Mouse (Mus musculus) kidney, adult 11 months (tissue): ENCODE results near the gene Wdr6.
A peak's percentile ranks its signal among the peaks of the same experiment; 100 is the strongest.

ENCODE experiments used
- DNase-seq: peaks from one replicate; pipeline ENCODE4 v3.0.0; 2022

Gene Wdr6

DNA sequence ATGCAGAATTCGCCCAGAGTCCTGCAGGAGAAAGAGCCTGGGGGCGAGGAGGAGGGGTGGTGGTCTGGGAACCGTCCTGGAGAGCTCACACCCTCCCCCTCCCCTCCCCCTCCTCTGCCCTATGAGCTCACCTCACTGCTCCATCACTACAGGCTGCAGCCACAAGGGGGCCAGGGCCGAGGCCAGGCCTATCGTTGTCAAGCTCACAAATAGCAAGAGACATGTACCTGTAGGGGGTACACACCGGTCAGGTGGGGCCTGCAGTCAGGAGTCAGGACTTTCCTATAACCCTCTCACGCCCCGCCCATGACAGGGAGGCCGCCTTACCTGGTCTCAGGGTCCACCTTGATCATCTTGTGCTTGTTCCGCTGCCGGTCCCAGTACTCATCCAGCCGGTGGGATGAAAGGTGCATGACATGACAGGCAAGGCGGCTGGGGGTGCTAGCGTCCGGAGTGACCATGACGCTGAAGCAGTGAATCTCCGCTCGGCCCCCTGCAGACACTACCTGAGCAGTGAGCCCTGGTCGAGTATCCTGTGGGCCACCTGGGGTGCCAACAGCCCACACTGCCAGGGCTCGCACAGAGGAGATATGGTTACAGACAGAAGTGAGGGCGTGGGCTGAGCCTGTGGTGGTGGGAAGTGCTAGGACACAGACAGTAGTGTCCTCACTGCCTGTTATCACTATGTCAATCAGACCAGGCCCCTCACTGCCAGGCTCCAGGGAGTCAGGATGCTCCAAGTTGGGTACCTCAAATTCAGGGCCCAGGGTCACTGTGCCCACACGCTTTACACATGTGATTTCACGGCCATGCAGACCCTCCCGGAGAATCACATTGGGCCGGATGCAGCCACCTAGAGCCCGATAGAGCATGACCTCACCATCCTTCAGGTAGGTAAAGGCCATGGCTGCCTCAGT is 4.5 kb downstream of the Wdr6 start:
- DNase-seq = peak; percentile 57

DNA sequence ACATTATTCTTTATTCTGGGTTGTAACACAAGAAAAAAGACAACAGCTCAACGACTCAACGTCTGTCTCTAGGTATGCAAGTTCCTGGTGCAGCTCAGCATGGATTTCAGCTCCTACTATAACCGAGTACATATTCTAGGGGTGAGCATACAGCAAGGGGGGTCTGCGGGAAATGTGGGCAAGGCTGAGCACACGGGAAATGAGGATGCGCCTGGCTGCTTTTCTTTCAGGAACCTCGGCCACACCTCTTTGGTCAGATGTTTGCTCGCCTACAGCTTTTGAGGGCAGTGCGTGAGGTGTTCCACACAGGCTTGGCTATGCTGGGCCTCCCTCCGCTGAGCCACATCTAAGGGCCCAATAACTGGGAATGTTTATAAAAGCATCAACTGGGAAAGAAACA is 6.2 kb downstream of the Wdr6 start:
- no peak for DNase-seq

DNA sequence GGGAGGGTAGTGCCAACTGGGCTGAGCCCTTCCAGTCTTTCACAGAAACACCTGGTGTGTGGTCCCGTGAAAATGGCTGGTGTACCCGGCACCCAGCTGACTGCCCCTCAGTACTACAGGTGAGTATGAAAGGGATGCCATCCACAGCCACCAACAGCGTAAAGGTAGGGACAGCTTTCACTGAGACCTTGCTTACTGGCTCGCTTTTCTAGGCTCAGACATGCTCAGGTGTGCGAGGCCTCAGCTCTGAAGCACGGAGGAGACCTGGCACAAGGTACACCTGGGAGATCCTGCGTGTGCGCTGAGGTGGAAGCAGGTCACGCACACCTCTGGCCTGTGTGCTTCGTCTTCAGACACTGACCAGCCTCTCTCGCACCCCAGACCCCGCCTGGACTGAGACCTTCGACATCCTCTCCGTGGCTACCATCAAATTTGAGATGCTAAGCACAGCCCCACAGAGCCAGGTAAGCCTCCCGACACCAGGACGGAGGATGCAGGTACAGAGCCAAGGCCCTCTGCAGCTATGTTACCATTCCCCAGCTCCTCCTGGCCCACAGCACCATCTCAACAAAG is 7.1 kb downstream of the Wdr6 start:
- DNase-seq = no peak

DNA sequence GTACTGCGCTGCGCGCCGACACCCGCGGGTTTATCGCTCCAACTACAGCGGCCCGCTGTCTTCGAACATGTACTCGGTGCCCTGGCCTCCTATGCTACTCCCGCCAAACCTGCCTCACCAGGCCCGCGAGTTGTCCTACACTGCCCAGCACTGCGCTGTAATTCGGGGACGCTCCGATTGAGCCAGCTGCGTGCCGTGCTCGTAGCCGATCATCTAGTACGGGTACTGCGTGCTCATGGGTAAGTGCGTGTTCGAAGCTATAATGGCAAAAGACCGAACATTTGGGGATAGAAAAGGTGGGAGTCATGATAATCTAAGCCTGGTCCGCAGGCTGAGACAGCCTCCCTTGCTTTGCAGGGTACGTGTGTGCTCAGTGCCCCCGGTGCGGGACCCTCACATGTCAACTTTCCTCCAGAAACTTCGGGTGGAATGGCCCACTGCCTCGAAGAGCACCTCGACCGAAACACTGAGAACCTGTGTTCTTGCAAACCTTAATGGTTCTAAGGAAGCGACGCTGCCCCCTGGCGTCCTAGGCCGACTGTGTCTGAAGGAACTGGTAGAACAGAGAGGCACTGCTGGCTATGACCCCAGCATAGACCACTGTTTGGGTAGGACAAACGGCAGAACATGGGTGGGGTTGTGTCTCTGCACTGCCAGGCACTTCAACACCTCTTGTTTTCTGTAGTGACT is 8.2 kb downstream of the Wdr6 start:
- DNase-seq = peak; percentile 78

DNA sequence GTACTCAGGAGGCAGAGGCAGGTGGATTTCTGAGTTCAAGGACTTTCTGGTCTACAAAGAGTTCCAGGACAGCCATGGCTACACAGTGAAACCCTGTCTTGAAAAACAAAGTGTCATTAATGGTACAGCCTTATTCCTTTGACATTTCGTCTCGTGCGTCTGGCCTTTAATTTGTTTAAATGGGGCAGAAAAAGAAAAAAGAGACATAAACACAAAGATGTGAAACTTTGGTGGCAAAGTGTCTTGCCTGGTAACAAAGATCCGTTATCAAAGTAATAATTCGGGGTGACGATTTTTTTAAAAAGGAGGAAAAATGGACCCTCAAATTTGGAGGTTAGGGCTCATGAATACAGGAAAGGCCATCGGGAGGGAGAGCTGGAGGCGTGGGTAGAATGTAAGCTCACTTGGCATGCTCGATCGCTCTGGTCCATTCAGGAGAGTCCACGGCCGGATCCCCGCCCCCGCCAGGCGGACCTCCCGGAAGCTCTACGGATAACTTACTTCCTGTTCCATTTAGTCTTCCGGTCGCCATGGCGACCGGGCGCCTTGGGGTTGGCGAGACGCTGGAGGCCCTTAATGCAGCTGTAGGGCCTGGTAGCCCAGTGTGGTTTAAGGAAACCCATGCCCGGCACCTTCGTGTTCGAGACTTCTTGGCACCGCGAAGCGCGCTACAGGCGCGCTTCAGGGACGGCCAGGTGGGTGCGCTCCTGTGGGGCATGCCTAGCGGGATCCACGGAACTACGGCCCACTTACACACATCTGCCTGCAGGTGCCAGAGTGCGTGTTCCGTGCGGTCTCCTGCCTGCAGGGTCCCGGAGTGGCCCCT is 8.9 kb downstream of the Wdr6 start, which contains the start of gene Dalrd3:
TSS of gene Dalrd3 (plus strand) at position 506 of the 826 bp plus-strand sequence.
- DNase-seq = peak; percentile 96

DNA sequence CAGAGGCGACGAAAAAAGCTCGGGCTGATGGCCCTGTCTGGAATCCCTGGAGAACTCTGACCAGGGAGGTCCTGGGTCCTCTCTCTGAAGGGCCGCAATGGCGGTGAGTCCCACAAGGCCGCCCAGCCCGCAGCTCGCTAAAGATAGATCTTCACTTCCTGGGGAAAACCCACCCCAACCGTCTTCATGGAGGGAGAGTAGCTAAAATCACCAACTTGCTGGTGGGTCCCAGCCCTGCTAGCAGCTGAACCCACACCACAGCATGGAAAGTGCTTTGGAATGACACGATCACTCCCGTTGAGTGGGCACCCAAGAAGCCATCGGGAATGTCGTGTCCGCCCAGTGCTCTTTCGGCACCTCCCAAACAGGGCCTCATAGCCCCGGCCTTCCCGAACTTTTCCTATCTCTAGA is 10.0 kb downstream of the Wdr6 start:
- no peak for DNase-seq

DNA sequence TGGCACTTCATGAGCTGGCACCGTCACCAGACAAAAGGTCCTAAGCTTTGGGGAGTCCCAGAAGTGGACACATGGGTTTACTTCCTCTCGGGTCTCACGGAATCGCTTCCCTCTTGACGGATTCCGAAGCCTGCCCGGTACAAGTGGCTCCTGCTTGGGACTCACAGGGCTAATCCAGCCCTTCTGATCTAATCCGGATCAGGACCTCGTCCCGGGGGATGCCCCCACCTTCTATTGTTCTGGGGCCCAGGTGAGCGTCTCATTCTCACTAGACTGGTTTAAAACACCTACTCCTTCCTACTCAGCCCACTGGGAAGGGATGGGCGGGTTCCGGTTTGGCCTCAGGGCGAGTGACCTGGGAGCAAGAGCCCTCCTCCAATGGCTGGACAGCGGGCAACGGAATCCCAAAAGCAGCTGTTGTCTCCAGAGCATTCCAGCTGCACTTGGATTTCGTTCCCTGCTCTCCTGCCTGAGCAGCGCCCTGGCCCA is 10.6 kb downstream of the Wdr6 start:
- no peak for DNase-seq

DNA sequence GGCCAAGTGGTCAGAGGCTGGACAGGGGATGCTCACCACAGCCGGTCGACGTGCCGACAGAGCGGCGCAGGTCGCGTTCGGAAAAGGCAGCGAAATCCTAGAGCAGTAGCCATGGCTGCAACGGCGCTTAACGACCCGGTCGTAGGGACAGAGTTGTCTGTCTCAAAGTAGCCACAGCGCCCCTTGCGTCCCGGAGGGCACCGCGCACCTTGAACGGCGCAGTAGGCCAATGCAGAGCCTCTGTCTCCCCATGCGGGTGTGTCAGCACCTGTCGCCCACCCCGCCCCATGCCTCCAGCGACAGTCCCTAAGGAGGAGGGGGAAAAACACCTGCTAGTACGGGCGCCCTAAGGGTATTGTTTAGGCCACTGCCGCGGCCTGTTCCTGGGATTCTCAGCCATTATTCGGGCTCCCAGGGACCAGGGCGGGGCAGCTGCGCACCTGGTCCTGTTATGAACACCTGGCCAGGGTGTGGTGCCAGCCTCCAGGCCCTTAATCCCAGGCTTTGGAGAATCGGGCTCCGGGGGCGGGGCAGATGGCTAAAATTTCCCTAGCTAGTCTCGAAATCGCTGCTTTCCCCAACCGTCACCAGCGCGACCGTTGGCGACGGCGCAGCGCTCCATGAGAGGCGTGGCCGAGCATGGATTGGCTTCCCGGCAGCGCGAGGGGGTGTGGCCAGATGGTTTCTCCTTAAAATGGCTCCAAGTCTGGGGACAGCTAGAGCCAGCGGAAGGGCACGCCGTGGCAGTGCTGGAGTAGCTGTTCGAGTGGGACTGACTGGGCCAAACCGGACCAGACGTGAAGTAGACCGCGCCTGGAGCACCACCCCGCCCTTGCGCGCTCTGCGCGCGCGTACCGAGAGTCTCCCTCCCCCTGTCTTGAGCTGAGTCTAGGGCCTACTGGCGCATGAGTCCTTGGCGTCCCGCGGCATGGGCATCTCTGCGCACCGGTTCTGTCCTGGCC is 11.4 kb downstream of the Wdr6 start, which contains the start of gene Ndufaf3:
TSS of gene Ndufaf3 (minus strand) at position 620 of the 962 bp plus-strand sequence.
- peak; percentile 96 for DNase-seq

DNA sequence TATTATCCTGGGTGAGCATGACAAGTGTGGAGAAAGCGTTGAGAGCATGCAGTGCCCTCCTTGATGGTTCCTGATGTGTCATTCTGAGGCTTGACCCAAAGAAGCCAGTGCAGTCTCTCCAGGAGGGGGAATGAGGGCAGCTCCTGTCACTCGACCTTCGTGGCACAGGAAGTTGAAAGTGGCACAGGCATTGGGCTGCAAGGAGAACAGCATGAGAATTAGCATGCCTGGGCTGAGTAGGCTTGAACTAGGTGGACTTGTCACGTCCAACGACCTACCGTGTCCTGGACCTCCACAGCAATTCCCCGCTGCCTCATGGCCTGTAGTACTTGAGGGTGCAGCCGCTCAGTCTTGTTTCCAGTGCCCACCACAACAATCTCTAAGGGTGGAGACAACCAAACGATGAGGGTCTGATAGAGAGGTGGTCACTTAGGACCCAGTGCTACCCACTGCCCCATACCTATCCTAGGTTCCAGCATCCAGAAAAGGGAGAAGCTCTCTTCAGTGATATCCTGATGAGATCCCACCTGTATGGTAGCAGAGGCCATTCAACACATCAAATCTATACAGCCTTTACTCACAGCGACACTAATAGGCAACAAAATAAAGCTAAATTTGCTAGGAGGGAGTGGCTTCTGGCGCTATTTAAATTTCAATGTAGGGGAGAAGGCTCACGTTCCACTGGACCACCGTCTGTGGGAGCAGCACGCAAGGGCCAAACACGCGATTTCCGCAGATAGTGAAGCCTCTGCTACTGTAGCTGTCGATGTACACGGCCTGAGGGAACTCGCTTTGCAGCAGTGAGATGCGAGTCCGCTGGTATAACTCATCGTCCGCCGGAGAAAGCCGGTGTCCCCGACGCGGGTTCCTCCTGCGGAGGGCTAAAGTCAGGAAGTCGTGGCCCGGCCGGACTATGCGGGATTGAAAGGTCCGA is 12.4 kb downstream of the Wdr6 start:
- DNase-seq = no peak

DNA sequence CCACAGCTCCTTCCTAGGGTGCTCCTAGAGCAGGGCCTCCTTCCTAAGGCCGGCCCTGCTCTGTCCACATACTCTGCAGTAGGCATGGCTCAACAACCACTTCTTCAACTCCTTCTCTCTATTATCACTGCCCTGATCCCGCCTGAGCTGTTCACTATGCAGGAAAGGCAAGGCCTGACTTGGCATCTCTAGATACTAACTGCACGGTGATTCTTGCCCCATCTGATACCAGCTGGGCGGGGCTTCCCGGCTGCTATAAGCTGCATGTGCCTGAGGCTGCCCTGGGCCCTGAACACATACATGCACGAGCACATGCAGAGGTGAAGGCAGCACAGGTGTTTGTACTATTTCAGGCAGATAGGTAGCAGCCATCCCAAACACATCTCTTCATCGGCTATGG is 14.4 kb downstream of the Wdr6 start:
- DNase-seq = no peak

DNA sequence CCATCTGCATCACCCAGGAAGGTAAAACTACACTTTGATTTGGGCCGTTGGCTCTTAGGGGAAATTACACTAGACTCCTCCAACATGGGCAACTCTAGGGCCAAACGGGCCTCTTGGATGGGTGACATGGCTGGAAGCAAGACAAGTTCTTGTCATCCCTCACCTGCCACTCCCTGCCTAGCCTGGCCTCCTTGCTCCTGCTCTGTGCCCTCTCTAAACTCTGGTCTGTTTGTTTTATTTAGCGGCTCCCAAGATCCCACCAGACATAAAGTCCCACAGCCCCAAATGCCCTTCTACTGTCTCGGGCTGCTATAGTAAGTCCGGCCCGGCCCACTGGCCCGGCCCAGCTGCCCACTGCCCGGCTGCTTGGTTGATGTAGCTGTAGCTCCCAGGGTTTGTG is 14.9 kb downstream of the Wdr6 start:
- DNase-seq = no peak

DNA sequence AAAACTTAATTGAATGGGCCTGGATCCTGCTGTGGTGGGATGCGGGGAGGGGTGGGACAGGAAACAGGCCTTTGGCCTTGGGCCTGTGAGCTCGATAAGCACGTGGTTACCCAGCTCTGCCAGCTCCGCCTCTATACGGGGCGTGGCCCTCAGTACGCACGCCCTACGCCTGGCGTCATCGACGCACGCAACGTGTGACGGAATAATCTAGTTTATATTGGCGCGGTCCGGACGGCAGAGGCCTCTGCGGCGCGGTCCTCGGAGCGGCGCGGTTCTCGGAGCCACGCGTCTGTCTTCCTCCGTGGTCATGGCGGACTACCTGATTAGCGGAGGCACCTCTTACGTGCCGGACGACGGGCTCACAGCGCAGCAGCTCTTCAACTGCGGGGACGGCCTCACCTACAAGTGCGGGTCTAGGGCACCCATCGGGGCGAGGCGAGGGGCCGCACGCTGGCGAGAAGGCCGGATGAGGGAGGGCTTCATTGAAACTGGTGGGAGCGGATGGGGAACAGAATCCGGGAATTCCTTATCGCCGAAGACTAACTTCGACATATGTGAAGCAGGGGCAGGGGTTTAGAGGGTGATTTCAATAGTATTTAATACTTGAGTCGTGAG is 18.2 kb downstream of the Wdr6 start, which contains the start of gene Impdh2:
TSS of gene Impdh2 (plus strand) at position 60 of the 615 bp plus-strand sequence.
- DNase-seq = peak; percentile 95

DNA sequence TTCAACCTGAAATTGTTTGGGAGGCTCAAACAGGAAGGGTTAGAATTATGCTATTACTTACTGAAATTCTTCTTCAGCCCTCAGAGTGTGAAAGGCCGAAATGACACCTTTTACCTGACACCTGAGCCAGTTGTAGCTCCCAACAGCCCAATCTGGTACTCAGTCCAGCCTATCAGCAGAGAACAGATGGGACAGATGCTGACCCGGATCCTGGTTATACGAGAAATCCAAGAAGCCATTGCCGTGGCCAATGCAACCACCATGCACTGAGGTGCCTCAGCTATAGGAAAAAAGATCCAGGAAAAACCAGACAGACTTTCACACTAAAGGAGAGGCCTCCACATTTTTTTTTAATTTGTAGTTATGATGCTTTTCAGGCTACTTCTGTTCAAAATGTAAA is 19.4 kb downstream of the Wdr6 start:
- DNase-seq = no peak

DNA sequence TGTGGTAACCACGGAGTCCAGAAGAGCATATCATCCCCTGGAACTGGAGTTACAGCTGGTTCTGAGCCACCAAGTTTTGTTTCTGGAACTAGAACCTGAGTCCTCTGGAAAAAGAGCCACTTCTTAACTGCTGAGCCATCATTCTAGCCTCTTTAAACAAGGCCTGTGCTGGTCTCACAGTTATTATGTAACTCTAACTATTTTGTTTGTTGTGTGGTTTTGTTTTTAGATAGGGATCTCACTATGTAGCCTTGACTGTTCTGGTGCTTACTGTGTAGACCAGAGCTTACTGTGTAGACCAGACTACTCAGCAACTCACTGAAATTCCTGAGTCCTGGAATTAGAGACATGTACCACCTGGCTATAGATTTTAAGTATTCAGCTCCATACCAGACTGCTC is 31.7 kb downstream of the Wdr6 start:
- DNase-seq = no peak

DNA sequence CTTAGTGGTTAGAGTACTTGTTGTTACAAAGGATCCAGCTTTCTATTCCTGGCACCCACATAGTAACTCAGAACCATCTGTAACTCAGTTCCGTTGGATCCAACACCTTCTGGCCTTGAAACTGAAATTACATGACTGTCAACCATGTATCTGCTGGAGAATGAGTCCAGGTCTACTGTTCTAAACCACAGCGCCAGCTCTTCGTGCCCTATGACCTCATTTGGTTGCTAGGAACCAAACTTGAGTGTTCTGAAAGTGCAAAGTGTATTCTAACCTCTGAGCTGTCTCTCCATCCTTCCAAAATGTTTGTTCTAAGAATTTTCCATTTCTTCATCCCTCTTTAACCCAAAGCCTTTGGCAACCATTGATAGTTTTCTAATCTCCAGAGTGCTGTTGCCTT is 32.6 kb downstream of the Wdr6 start:
- DNase-seq = no peak

DNA sequence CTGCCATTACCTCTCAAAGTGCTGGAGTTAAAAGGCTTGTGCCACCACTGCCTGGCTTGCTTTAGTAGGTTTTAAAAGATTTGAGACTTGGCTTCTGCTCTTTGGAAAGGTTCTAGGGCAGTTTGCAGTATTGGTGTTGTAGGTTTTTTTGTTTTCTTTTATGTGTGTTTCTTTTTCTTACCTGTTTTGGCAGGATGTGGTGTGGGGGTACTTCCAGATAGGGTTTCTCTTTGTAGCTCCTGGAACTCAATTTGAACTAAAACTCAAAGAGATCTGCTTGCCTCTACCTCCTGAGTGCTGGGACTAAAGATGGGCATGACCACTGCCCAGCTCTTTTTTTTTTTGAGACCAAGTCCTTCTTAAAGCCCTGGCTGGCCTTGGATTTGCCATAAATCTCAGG is 37.7 kb downstream of the Wdr6 start:
- DNase-seq = no peak

DNA sequence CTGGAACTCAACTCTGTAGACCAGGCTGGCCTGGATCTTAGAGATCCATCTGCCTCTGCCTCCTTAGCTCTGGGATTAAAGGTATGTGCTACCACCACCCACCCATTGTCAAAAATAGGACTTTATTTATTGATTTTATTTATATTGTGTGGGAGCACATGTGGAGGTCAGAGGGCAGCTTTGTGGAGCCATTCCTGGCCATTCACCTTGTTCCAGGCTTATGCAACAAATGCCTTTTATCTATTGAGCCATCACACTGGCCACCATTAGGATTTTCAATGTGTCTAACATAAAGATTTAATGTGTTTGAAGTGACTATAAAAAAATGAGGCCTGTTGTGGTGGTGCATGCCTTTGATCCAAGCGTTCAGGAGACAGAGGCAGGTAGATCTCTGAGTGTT is 47.0 kb downstream of the Wdr6 start:
- no peak for DNase-seq

DNA sequence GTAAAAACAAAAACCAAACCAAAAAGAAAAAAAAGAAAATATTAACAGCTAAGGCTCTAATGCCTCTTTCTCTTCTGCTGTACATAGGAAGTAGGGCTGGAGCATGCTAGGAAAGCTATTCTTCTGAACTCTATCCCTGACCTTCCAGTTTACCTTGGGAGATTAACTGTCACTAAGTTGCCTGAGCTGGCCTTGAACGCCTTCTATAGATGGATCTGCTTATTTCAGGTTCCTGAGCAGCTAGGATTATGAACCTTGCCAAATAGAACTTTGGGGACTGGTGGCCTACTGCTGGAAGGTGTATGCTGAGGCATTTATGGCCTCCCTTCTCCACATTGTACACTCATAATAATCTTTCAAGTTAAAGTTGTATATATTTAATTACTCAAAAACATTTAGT is 47.6 kb downstream of the Wdr6 start:
- DNase-seq = no peak

DNA sequence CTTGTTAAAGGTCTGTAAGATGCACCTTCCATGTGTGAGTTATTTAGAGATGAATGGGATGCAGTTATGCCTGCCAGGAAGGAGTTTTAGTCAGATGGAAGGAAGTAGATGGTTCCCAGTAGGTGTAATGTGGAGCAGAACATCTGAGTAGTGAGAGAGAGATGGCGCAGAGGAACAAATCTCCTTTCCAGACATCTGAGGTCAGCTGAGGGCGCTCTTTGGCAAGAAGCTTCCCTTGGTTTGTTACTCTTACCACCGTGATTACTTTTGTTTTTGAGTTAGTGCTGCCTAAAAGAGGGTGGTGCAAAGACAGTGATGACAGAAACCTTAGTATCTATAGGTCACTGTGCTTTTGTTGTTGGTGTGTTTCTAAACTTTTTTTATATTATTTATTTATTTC is 53.1 kb downstream of the Wdr6 start:
- no peak for DNase-seq

DNA sequence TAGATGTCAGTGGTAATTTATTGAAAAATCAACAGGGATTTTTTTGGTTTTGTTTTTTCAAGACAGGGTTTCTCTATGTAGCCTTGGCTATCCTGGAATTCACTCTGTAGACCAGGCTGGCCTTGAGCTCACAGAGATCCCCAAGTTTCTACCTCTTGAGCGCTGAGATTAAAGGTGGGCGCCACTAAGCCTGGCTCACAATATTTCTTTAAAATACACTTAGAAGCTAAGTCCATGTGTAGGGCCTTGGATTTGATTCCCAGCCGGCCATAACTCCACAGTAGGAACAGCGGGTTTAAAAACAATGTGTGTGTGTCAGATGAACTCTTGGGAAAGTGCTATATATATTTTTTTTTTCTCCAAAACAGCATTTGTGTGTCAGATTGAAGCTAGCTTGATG is 55.2 kb downstream of the Wdr6 start:
- DNase-seq = no peak
